Mouse (Mus musculus): ENCODE measurements around the gene Htt.

The Htt gene

GRCm38 (mm10) chr5:34955630-34956029 lies 194.1 kb downstream of the Htt start:
- in situ Hi-C loops (cut with MboI; ENCODE audit: low pct_unique_long_range_greater_than_20kb in 1 of 2, low sequenced_read_pairs in 2 of 2, unreplicated experiment in 1 of 2), result no loop called here

DNA sequence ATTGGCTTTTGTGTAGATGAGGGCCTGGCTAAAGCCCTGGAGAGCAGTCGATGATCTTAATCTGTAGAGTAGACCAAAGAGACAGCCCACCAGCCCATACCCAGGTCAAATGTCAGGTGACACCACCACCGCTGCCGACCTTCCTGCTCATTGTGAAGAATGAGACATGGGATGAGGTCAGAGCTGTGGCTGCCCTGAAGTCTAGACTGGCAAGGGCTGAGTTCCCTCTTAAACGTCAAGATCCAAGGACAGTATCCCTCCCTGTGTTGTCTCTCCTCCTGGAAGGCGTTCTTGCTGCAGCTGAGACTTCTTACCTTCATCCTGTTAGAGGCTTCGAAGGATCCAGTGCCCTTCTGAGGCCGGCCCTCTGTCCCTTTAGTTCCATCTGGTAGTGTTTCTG lies 194.6 kb downstream of the Htt start:
- in situ Hi-C loops (cut with MboI; ENCODE audit: low pct_unique_long_range_greater_than_20kb in 1 of 2, low sequenced_read_pairs in 2 of 2, unreplicated experiment in 1 of 2), result no loop called here

DNA sequence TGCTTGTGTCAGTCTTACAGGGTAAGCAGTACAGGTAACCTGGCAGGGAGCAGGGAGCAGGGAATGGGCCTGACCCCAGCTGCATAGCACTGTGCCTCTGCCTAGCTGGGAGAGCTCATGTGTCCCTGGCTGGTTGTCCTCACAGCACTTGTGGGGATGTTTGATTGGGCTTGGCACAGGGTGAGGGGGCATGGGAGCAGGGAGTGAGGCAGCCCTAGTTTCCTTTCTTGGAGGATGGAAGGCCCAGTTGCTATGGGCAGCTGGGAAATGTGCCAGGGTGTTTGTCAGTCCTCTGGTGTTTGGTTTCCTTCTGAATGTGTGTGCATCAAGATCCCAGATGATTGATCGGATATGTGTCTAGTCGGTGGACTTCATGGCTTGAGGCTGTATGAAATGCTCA lies 195.5 kb downstream of the Htt start:
- in situ Hi-C loops (cut with MboI; ENCODE audit: low pct_unique_long_range_greater_than_20kb in 1 of 2, low sequenced_read_pairs in 2 of 2, unreplicated experiment in 1 of 2), result no loop called here

DNA sequence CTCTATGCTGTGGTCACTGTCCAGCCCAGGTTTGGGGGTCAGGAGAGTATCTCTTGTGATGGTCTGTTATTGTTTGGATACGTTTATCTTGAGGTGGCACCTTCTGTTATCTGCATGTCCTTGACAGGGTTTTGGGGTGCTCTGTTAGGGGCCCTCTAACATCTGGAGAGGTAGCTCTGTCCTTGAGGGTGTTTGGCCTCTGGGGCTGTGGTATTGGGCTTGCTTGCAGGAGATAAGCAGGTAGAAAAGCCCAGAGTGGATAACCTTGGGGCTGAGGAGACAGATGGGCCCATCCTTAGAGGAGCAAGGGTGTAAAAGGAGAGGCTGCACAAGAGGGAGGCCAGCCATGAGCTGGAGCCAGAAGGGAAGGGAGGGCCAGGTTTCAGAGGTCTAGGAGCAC lies 198.5 kb downstream of the Htt start:
- in situ Hi-C loops (cut with MboI; ENCODE audit: low pct_unique_long_range_greater_than_20kb in 1 of 2, low sequenced_read_pairs in 2 of 2, unreplicated experiment in 1 of 2), result no loop called here
